Mouse (Mus musculus) MEL (cell line): ENCODE data around the gene Klf3. TPM values are rescaled to one million over a fixed set of nuclear protein-coding genes. Genes with fewer than 3 reads are reported as not detected.

ENCODE experiments used
- DNase-seq: peaks from one replicate; pipeline ENCODE4 v3.0.0; 2011; ENCODE audit warnings: low read depth, low spot score
- H3K27ac ChIP-seq: 2 replicates; pipeline ENCODE4 v1.5.1; 2012; ENCODE audit warnings: low read depth, mild to moderate bottlenecking, control low read depth, low read length, moderate library complexity; ENCODE audit not compliant: control insufficient read depth
- H3K27me3 ChIP-seq, 2 experiments: fragments of 150-350 bp in 1 of 2; sonication (generic) in 1 of 2; 2 replicates each; pipeline ENCODE4 v1.6.1; 2012; ENCODE audit warnings: low read length in 2 of 2, mild to moderate bottlenecking in 2 of 2, improper control_type of control experiment in 1 of 2, moderate library complexity in 1 of 2; ENCODE audit not compliant: insufficient read depth in 2 of 2, control insufficient read depth in 1 of 2
- H3K36me3 ChIP-seq, 2 experiments: 2 replicates each; pipeline ENCODE4 v1.6.1; 2012 to 2014; ENCODE audit warnings: low read length in 2 of 2, improper control_type of control experiment in 1 of 2, inconsistent platforms in 1 of 2, mild to moderate bottlenecking in 1 of 2; ENCODE audit not compliant: insufficient read depth in 2 of 2, control insufficient read depth in 1 of 2
- H3K4me1 ChIP-seq, 2 experiments: fragments of 150-350 bp in 1 of 2; sonication (generic) in 1 of 2; 2 replicates each; pipeline ENCODE4 v1.6.1; 2012; ENCODE audit warnings: low read length in 2 of 2, improper control_type of control experiment in 1 of 2, mild to moderate bottlenecking in 1 of 2; ENCODE audit not compliant: insufficient read depth in 2 of 2, control insufficient read depth in 1 of 2
- H3K4me3 ChIP-seq, 2 experiments: fragments of 150-350 bp in 1 of 2; sonication (generic) in 1 of 2; 2 replicates each; pipeline ENCODE4 v1.5.1; 2012; ENCODE audit warnings: low read depth in 2 of 2, low read length in 2 of 2, mild to moderate bottlenecking in 2 of 2, moderate library complexity in 2 of 2, control low read depth in 1 of 2, improper control_type of control experiment in 1 of 2; ENCODE audit not compliant: control insufficient read depth in 1 of 2, insufficient read depth in 1 of 2
- H3K79me2 ChIP-seq: 2 replicates; pipeline ENCODE4 v1.6.1; 2012; ENCODE audit warnings: mild to moderate bottlenecking, low read length, moderate library complexity; ENCODE audit not compliant: control insufficient read depth, poor library complexity, insufficient read depth
- H3K9ac ChIP-seq: 2 replicates; pipeline ENCODE4 v1.6.1; 2012; ENCODE audit warnings: low read depth, mild to moderate bottlenecking, control low read depth, low read length, moderate library complexity; ENCODE audit not compliant: control insufficient read depth, poor library complexity, severe bottlenecking
- H3K9me3 ChIP-seq: fragments of 150-350 bp; sonication (generic); replicated peaks from 2 replicates; pipeline ENCODE4 v1.6.1; 2012; ENCODE audit warnings: mild to moderate bottlenecking, low read length, improper control_type of control experiment, moderate library complexity; ENCODE audit not compliant: insufficient read depth
- CHD2 ChIP-seq: IDR thresholded peaks from 2 replicates; pipeline ENCODE4 v1.6.1; 2011; ENCODE audit warnings: low read length, improper control_type of control experiment
- ELF1 ChIP-seq: IDR thresholded peaks from 2 replicates; pipeline ENCODE4 v1.6.1; 2014; ENCODE audit warnings: low read depth, mild to moderate bottlenecking, inconsistent platforms, low read length, improper control_type of control experiment, moderate library complexity
- EP300 ChIP-seq, 2 experiments: IDR thresholded peaks; 2 replicates each; pipeline ENCODE4 v1.6.1; 2011; ENCODE audit warnings: improper control_type of control experiment in 2 of 2, low read length in 2 of 2, low read depth in 1 of 2, mild to moderate bottlenecking in 1 of 2
- KAT2A ChIP-seq: conservative IDR thresholded peaks from 2 replicates; pipeline ENCODE4 v1.6.1; 2012; ENCODE audit warnings: low read depth, low read length, improper control_type of control experiment, inconsistent platforms
- MAX ChIP-seq: IDR thresholded peaks from 2 replicates; pipeline ENCODE4 v1.6.1; 2011; ENCODE audit warnings: low read length, improper control_type of control experiment
- MAZ ChIP-seq: IDR thresholded peaks from 2 replicates; pipeline ENCODE4 v1.6.1; 2012; ENCODE audit warnings: low read depth, mild to moderate bottlenecking, inconsistent platforms, low read length, improper control_type of control experiment
- MYC ChIP-seq: IDR thresholded peaks from 2 replicates; pipeline ENCODE4 v1.6.1; 2011; ENCODE audit warnings: low read depth, mild to moderate bottlenecking, low read length, improper control_type of control experiment, moderate library complexity
- NRF1 ChIP-seq: IDR thresholded peaks from 2 replicates; pipeline ENCODE4 v1.6.1; 2014; ENCODE audit warnings: low read depth, mild to moderate bottlenecking, inconsistent platforms, low read length, improper control_type of control experiment, moderate library complexity; ENCODE audit not compliant: poor library complexity, insufficient read depth, severe bottlenecking
- SIN3A ChIP-seq: IDR thresholded peaks from 2 replicates; pipeline ENCODE4 v1.6.1; 2012; ENCODE audit warnings: low read length, improper control_type of control experiment, inconsistent platforms
- SMC3 ChIP-seq: IDR thresholded peaks from 2 replicates; pipeline ENCODE4 v1.6.1; 2011; ENCODE audit warnings: low read depth, low read length, improper control_type of control experiment
- TBP ChIP-seq: IDR thresholded peaks from 2 replicates; pipeline ENCODE4 v1.8.0; 2011; ENCODE audit warnings: low read depth, low read length, improper control_type of control experiment
- TCF12 ChIP-seq: IDR thresholded peaks from 2 replicates; pipeline ENCODE4 v1.6.1; 2014; ENCODE audit warnings: low read depth, mild to moderate bottlenecking, inconsistent platforms, low read length, improper control_type of control experiment, moderate library complexity
- UBTF ChIP-seq: IDR thresholded peaks from 2 replicates; pipeline ENCODE4 v1.6.1; 2012; ENCODE audit warnings: low read depth, mild to moderate bottlenecking, inconsistent platforms, low read length, improper control_type of control experiment, moderate library complexity, borderline replicate concordance; ENCODE audit not compliant: insufficient read depth
- USF2 ChIP-seq, 2 experiments: IDR thresholded peaks; 2 replicates each; pipeline ENCODE4 v1.6.1; 2011 to 2012; ENCODE audit warnings: improper control_type of control experiment in 2 of 2, low read length in 2 of 2, borderline replicate concordance in 1 of 2, inconsistent platforms in 1 of 2, low read depth in 1 of 2, mild to moderate bottlenecking in 1 of 2; ENCODE audit not compliant: insufficient read depth in 1 of 2
- ZC3H11A ChIP-seq: IDR thresholded peaks from 2 replicates; pipeline ENCODE4 v1.6.1; 2012; ENCODE audit warnings: low read depth, mild to moderate bottlenecking, inconsistent platforms, low read length, improper control_type of control experiment
- polyA plus RNA-seq, 2 experiments: library from polyadenylated mRNA; stranded (reverse) in 1 of 2; unstranded in 1 of 2; fragments of >175 nt in 1 of 2; fragments of >200 nt in 1 of 2; gene quantifications; 2 replicates each; pipeline versions ENCODE4 v1.2.1 to v1.2.4; 2012; ENCODE audit warnings: low replicate concordance in 2 of 2, low read depth in 1 of 2; ENCODE audit not compliant: insufficient read length in 2 of 2, insufficient read depth in 1 of 2, missing spikeins in 1 of 2
- total RNA-seq: library from RNA; depleted of rRNA; stranded (reverse); fragments of 300-350 nt; gene quantifications from 2 replicates; pipeline ENCODE4 v1.2.3, GENCODE M21; 2012

The Klf3 gene
- total and polyA plus RNA-seq, 3 experiments: 7.1 to 72.2 (median 39.7) TPM

GRCm38 (mm10) chr5:64780778-64781177 lies 22.4 kb upstream of the Klf3 start:
- Histone ChIP-seq H3K27ac (peak overlapping the region; percentile 63), H3K4me3 (no peak overlapping the region)
- DNase-seq: peak; percentile 89

GRCm38 (mm10) chr5:64788175-64788574 lies 15.0 kb upstream of the Klf3 start:
- Histone ChIP-seq H3K27ac (no peak overlapping the region), H3K9ac (no peak overlapping the region), H3K36me3 (no peaks in the 10 kb centered on the region), H3K9me3 (no peaks in the 10 kb centered on the region), H3K4me1 (no peaks in the 10 kb centered on the region), H3K4me3 (no peak overlapping the region), H3K27me3 (no peaks in the 10 kb centered on the region), H3K79me2 (no peaks in the 10 kb centered on the region)
- TF ChIP-seq SMC3 (no peak), KAT2A (no peak), SIN3A (no peak), CHD2 (no peak), ZC3H11A (no peak), TBP (no peak), USF2 (IDR thresholded peaks at IDR 0.05; ENCODE audit: borderline replicate concordance in 1 of 2, insufficient read depth in 1 of 2, low read depth in 1 of 2, low read length in 2 of 2) (no peak)
- DNase-seq: no peak

More at GRCm38 (mm10) chr5:64780778-64781177, 22.4 kb upstream of the Klf3 start:
- Histone ChIP-seq H3K9me3 (no peaks in the 10 kb centered on the region), H3K4me1 (peaks cover 16 to 20% of the 10 kb centered on the region in 2 experiments), H3K79me2 (no peaks in the 10 kb centered on the region), H3K27me3 (no peaks in the 10 kb centered on the region), H3K9ac (no peak overlapping the region), H3K36me3 (peaks cover 0 to 18% of the 10 kb centered on the region in 2 experiments; a peak in 2 of 4 replicates)
- TF ChIP-seq EP300 (IDR thresholded peaks at IDR 0.05; ENCODE audit: low read depth in 1 of 2, low read length in 2 of 2): 0 out of 4 replicates have a peak, but pooled peaks of 1 of the 2 experiments have one; percentile 32
- TF ChIP-seq MAZ: peak; percentile 64; the same call in 1 of the 2 replicates
- peak; percentile 56; the same call in 1 of the 2 replicates for TF ChIP-seq MAX
- TF ChIP-seq NRF1: no peak
- no peak for TF ChIP-seq USF2 (IDR thresholded peaks at IDR 0.05; ENCODE audit: borderline replicate concordance in 1 of 2, insufficient read depth in 1 of 2, low read depth in 1 of 2, low read length in 2 of 2)
- 0 out of 2 replicates have a peak, but pooled peaks have one; percentile 10 for TF ChIP-seq TCF12
- 0 out of 2 replicates have a peak, but pooled peaks have one; percentile 25 for TF ChIP-seq ELF1
- no peak for TF ChIP-seq UBTF
- TF ChIP-seq SIN3A: no peak
- no peak for TF ChIP-seq MYC
